Mouse (Mus musculus): ENCODE measurements around the gene Wfdc12.
"Not testable (repeated sequence)": the region's sequence is repeated elsewhere in the genome, so short reads cannot be mapped to it uniquely, and the experiment has no call there.

The Wfdc12 gene

DNA sequence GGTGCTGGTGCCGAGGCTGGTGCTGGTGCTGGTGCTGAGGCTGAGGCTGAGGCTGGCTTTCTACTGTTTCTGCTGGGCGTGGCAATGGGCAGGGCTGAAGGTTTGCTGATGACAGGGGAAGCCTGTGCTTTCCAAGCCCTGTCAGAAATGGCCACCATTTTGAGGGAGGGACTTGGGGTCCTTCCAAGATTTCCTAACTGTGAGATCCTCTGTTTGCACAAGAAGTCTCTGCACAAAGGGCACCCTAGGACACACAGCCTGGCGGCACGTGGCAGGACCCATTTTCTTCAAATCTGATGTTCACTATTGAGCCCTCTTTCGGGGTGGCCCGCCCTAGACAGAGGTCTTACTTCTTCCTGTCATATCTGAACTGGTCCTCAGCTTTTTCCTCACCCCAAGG lies at the start of gene Wfdc12:
Gene Wfdc12 (minus strand): TSS at position 33 of the 400 bp plus-strand sequence.
- no peak for DNase-seq

DNA sequence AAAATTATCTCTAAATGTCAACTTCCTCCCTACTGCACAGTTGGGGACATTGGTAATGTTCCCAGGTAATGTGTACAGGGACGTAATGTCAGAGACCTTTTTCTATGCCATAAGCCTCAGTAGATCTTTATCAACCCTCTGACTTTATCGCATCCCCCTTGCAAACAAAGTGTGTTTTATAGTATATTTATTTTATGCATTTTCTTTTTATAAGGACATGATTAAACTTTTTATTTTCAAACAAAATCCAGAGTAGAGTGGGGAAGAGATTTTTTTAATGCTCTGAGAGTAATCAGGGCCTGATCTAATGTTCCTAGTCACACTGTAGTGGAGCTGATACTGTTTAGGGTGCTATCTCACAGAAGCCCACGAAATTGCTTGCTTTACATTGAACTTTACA lies 48.0 kb upstream of the Wfdc12 start, which contains the start of gene Svs2:
Gene Svs2 (minus strand): TSS at position 101 of the 400 bp plus-strand sequence.
- DNase-seq, result no peak

DNA sequence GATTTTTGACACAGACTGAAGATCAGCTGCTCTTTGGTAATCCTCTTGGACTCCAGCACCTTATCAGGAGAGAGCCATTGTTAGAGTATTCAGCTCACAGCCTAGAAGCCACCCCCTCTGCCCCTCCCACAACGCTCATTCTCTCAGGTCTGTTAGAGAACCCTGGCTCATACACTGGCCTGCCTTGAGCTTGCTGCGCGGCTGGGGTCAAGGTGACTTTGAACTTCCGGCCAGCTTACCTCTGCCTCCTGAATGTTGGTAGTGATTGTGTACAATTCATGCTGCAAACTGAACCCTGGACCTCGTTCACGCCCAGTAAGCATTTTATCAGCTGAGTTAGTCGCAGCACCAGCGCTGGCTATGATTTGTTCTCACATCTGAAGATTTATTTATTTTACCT lies 42.3 kb upstream of the Wfdc12 start:
- DNase-seq, result no peak

DNA sequence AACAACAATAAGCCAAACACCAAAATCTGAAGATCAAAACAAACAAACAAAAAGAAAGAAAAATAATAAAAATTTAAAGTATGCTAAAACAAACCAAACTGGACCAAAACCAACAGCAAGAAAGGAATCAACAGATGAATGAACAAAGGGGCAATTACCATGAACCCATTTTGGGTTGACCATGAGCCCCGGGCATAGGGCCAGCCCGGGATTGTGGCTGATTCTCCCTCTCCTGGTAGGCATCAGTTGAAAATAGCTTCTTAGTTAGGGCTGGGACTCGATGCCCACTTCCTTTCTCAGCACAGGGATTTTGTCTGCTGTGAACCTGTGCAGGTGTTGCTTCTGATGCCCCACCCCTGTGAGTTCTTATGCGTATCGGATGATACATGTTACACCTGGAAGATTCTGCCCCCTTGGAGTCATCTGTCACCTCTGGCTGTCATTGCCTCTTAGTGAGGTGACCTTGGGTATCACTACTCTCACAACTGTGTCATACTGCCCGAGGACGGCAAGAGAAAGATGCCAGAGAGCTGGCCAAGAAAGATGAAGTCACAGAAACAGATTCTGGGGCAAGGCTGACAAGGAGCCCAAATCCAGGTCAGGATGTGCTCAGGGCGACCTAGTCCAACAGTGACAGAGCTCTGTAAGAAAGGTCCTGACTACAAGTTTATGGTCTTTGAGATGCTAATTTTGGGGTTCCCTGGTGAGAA lies 38.1 kb upstream of the Wfdc12 start:
- no peak for DNase-seq

DNA sequence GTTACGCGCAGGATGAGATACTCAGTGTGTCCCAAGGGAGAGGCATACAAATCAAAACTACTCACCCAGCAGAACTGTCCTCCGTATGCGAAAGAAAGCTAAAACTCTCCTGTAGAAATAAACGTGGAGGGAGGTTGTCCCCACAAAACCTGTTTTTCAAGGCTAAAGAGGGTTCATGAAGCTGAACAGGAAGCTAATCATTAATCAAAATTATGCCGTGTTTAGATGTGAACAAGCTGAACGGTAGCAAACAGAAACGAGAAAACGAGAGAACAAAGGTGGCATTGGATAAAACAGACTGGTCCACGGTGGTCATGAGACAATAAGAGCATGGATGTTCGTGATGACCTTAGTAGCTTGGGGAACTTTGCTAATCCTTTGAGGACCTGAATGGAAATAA lies 31.1 kb upstream of the Wfdc12 start, which contains the start of gene Wfdc15b:
Gene Wfdc15b (minus strand): TSS at position 139 of the 400 bp plus-strand sequence.
- DNase-seq, result no peak

DNA sequence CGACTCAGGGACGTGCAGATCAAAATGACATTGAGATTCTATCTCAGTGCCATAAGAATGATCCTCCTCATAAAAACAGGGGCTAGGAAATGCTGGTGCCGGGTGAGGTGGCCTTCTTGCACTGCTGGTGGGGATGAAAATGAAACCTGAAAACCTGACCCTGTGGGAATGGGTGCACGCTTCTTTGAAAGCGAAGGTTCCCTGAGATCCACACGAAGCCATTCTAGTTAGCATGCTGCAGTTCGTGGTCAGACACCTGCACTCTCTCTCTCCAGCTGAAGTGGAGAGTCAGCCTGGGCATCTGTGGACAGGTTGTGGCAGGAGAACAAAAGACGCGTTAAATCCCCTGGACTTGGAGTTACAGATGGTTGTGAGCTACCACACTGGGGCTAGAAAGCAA lies 28.9 kb upstream of the Wfdc12 start:
- no peak for DNase-seq

DNA sequence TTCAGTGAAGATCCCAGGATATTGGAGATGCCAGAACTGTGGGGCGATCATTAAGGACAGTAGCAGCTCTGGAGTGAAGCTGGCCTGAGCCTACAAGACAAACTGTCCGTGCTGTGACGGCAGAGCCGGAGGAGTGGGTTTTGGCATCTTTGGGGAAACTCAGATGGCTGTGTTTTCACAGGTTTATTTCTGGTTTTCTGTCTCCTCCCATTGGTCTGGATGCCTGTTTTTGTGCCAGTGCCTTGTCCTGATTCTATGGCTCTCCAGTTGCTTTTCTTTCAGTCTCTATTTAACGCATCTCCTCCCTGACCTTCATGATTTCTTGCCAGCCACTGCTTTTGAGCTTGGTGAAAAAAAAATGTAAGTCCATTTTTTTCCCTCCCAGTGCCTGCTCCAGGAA lies 22.3 kb upstream of the Wfdc12 start:
- no peak for DNase-seq

DNA sequence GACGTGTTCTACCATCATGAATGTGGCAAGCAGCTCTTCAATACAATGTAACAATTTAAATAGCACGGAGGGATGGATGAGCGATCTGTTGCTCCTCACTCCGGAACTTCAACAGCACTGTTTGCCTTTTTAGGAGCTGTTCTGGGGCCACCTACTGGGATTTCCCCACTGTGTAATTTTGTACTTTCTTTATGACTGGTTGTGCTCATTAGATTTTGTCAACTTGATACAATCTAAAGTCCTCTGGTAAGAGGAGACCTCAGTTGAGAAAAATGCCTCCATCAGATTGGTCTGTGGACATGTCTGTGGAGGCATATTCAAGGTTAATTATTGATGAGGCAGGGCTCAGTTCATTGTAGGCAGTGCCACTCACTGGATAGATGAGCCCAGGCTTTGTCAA lies 20.5 kb upstream of the Wfdc12 start:
- no peak for DNase-seq

DNA sequence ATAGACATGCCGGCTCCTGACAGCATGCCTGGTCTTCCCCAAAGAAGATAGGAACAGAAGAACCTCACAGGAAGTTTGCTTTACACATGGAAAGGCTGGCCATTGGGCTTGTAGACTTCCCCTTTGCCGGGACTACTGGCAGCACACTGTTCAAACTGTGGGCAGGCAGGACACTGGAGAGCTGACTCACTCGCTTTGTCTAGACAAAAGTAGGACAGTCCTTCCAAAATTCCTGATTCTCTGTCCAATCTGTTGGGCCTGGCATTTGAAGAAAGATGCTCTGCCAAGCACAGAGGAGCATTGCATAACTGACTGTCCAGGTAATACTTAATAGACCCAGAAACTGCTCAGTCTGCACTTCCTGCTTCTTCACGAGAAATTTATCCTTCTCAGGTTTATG lies 16.3 kb upstream of the Wfdc12 start:
- peak; percentile 21 to 31 for DNase-seq

DNA sequence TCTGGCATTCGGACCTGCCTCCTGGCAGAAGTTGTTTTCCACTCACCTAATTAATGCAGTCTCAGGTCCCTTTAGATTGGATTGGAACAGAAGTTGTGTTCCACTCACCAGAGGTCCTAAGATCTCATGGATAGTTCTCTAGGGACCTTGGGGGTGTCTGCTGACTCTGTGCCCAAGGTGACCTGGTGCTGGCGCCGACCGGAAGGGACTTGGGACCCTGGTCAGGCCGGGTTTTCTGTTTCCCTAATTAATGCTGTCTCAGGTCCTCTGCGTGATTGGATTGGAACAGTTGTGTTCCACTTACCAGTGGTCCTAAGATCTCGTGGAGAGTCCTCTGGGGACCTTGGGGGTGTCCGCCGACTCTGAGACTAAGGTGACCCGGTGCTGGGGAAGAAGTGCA lies 15.6 kb upstream of the Wfdc12 start:
- not testable (repeated sequence) for DNase-seq

DNA sequence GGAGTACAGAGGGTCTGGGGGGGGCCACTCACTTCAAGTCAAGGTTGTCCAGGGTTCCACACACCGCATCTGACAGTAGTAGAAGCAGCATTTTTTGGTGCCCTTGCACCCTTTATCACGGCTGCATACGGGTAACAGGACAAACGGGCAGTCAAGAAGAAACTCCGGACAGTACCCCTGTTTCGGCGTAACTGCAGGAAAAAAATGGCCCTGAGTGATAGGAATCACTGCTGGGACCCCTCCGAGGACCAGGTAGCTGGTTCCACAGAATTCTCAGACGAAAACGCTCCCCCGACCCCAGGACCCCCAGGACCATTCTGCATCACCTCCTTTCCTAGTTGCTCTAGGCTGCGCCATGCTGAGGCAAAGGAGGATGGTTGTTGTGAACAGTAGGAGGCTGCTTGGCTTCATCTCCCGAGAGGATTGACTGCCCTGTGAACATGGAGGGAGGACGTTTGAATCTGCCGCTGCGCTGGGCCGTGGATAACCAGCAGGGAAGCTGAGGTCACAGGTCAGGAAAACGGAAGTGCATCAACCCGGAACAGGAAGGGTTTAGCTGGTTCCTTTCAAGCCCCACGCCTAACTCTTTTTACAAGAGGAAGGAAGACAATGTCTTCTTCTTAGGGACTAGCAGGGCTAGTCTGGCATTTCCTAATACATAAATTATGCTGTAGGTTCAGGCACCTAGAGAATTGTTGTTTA lies 9.4 kb upstream of the Wfdc12 start, which contains the start of gene Wfdc15a:
Gene Wfdc15a (minus strand): TSS at position 505 of the 702 bp plus-strand sequence.
- no peak for DNase-seq

DNA sequence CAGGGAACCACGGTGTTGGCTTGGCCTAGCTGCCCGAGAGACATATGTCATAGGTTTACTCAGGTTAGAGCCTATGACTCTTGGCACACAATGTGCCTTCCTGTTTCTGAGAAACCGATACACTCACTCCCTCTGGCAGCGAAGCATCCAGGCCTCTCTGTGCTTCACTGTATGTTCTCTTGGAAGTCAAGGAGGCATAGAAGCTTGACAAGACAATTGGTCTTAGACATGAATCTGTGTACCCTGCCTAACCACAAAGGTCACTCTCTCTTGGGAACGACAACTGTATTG lies 6.2 kb upstream of the Wfdc12 start:
- no peak for DNase-seq

DNA sequence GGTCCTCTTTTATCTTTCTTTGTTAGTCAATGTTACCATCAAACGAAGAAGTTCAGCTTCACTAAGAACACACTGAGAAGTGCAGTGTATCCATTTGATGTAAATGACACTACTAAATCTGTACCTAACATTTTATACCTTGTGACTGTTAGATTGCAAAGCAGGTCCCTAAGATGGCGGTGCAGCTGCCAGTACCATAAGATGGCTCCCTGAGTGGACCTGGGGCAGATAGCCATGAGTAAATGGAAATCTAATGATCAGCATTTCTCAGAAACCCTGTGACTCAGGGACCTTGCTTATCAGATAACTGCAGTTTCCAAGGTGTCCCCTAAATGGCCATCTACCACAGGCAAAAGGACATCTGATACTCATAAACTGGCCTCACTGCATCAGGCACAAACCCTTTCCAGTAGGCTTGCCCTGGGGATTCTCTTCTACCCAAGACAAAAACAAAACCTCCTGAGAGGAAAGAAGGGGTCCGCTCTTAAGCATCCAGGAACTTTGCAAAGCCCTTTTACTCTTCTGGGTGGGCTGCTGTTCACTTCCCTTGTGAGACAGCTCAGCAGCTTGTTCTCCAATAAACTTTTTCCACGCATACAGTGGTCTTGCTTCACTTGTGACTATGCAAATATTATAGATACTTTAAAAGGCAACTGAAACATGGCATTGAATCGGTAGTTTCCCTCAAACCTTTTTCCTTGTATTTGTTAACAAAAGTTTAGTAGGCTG lies 5.7 kb upstream of the Wfdc12 start:
- DNase-seq, result no peak

DNA sequence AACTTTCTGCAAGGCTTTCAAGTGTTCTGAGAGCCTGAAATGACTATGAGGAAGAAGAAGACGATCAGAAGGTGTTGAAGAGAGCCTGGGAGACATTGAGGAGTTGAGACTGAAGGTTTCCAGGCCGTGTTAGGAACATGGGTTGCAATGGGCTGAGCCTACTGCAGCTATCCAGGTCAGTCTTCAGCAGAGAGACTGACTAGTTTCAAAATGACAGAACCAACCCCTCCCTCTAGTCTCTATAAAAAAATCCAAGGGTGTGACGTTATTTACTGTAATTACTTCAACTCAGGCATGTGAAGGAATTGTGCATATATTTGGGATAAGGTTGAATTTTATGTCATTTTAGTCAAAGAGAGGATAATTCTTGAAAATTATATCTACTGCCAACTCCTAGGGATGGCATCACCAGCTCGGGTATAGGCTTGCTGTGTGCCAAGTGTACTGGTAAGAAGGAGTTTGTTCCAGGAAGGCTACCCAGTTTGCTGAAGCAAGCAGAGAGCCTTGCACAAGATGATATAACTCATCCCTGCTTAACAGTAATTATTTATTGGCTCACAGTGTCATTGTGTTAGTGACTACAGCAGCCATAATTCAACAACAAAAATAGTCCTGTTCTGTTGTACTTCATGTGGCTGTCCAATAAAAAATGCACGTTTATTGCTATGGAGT lies 4.7 kb upstream of the Wfdc12 start:
- no peak for DNase-seq

DNA sequence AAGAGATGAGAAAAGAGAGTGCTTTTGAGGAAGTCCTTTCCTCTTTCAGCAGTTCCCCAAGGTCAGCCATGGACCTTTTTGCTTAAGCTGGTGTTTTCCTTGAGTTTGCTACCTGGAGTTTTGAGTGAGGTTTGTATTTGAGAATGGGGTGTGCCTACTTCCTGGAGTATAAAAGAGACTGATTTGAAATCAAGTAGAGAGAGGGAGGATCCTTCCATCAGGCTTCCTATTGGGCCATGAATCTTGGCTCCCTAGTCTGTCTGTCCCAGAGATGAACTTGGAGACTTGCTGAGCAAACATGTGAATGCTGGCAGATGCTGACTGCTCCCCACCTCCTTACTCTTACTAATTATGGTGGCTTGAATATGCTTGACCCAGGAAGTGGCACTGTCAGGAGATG lies 1.9 kb upstream of the Wfdc12 start:
- no peak for DNase-seq

DNA sequence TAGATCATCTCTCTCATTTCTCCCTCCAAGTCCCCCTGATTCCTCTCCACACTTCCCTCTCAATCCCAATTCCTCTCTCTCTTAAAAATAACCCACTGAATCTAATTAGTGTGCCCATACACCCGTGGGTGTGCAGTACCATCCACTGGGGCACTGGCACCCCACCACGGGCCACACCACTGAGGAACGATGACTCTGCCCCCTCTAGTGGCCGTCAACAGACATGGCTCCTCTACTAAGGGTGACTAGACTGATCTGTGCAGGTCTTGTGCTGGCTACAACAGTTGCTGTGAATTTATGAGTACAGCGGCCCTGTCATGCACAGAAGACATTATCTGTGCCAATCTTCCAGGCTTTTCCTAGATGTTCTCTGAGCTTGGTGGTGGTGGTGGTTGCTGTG lies 1.7 kb downstream of the Wfdc12 start:
- DNase-seq, result peak; percentile 24 to 26

DNA sequence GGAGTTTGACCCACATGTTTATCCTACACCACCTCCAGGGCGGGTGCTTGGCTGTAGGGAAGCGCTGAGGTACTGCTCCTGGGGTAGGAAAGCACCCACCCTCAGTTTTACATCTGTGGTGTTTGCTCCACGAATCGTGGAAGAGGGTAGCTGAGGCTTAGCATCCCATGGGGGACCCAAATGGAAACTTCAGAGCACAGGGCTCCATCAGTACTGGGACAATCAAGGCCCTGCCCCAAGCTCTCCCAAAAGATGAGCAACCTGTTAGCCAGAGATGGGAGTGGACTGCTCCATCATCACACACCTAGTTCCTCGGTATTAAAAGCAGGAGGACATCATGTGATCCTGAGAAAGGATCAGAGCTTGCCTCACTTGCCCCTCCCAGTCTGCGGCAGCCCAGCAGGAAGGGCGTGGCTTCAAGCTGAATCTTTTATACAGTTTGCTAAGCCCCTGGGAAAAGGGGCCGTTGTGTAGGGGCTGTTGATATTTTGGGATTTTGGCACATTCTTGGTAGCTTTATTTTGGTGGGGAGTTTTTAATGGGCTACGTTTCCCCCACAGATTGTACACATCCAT lies 6.2 kb downstream of the Wfdc12 start:
- DNase-seq, result no peak

DNA sequence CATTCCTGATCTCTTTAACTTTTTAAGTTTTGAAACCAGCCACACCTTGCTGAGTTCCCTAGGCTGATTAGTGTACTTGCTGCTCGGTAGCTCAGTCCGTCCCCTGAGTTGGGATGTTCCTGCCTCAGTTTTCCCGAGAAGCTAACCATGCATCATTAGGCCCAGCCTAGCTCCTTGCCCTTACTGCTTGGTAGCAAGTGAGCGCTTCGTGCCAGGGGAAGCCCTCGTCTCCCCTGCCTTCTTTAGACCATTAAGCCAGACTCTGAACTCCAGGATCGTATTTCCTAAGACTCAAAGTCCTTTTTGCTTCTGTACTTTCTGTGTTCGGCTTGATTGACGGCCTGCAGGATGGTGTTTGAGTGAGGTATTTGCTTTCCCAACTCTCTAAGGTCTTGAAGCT lies 7.1 kb downstream of the Wfdc12 start:
- DNase-seq, result no peak

DNA sequence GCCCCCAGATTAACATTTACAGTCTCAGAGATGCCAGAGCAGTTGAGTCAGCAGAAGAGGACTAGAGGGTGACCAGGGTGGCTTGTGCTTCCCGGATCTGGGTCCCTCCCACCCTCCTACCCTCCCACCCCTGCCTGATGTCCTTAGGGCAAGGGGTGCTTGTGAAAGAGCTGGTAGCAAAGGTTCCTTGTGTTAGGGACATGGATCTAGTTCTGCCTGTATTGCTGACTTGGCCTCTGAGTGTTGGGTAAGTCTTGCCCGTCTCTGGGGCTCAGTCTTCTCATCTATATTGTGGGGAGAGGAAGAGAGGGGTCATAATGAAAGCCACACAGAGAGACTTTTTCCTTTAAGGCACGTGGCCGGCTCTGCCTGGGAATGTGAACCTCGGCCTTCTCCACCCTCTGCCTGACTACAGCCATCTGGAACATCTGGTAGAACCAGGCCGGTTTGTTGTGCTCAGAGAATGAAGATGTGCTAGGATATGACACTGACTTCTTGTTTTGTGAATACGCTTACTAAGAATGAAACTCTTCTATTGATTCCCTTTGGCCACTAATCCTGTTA lies 7.6 kb downstream of the Wfdc12 start, which contains the start of gene Wfdc5:
Gene Wfdc5 (minus strand): TSS at position 51 of the 564 bp plus-strand sequence.
- DNase-seq, result no peak

DNA sequence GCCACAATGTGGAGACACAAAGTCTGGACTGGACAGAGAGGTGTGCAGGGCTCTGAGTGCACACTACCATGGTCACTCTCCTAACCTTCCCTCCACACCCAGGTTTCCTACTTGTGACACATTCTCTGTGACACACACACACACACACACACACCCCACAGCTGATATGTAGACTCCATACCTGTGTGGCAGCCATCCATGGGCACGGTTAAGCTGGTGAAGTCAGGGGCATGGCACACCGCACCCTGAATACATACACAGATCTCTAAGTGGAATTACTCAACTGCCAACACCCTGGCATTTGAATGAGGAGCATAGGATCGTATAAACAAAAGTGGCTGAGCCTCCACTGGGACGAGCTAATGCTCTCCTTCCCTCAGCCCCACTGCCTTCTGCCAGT lies 9.6 kb downstream of the Wfdc12 start:
- DNase-seq, result no peak

DNA sequence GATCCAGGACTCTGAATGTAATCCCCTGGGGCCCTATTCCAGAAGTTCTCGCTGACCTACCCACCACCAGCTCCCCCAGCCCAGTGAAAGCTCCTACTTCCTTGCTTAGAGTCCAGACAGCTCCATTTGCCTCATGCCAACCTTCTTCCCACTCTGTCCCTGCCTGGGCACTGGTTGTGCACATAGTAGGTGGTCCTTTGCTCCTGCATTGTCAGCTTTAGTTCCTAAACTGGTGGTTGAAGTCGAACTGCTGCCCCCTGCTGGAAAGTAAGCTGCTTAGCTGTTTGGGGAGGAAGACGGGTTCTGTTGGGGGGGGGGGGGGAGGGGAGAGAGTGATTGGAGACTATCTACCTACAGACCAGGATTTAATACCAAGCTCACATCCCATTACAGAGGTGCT lies 10.3 kb downstream of the Wfdc12 start:
- DNase-seq, result peak; percentile 38 to 53

DNA sequence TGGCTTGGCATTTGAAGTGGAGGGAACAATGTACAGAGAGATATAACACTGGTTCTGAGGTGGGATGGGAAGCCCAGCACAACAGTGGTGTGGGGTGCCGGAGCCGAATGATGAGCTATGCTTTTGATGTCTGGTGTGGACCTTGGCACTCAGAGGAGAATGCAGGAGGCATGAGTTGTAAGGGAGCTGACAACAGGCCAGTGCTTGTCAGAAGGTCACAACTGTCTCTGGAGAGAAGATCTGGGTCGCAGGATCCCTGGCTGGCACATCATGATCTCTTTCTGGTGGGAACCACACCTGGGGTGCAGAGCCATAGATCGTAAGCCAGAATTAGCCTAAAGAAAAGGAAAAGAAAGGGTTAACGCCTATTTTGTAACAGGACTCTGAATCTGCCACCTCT lies 12.6 kb downstream of the Wfdc12 start:
- no peak for DNase-seq

DNA sequence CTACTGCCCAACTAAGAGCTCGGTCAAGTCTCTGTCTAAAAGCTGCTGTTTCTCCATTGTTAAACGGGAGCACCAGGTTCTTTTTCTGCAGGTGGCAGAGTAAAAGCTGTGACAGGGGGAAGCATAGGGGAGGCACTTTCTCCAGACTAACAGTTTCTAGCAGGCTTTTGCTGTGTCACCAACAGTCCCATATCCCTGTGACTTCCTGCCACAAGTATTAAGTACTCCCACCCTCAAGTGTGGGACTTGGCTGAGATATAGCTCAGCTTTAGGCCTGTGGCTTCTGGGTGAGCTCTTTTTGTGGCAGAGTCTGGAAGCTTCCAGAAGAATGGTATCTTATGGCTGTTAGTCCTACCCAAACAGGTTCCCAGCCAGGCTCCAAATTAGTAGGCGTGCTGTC lies 14.6 kb downstream of the Wfdc12 start:
- DNase-seq, result no peak

Measured in cerebellum, postnatal 10 days (tissue).